Mouse (Mus musculus): ENCODE data around the gene Sept9. TPM values are rescaled to one million over a fixed set of nuclear protein-coding genes. Genes with fewer than 3 reads are reported as not detected.

Gene Sept9
- polyA plus RNA-seq, 1 experiment from 2014 or later = 149 TPM

DNA sequence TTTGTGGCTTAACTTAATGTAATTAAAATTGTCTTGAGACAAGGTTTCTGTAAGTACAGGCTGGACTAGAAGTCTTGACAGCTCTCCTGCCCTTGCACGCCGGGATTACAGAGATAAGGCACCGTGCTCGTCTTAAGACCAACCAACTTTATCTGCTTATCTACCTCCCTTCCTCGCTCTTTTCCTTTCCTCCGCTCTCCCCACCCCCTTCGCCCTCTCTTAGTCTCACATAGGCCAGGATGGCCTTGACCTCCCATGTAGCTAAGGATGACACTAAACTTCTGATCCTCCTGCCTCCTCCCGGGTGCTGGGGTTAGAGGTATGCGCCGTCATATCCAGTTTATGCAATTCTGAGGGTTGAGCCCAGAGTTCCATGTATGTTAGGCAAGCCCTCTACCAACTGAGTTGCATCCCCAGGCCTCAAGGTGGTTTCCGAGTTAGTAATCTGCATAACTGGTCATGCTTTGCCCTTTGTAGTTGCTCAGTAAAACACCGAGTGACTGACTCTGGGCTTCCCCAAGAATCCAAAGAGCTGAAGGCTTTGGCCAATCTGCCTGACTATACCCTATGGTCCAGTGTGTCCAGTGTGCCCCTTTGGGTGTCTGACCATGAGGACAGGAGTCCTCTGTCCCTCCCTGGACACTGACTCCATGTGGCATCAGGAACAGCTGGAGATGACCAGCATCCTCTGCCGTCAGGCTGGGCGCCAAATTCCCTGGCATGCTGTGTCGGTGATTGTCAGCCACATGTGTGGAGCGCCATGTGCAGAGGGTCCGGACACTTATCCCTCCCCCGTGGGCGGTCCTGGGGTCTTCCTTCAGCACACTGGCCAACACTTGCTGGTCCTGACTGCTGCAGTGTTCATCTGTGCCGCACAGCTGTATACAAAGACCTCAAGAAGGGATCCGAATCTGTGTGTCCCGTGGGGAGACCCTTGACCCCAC lies 50.8 kb downstream of the Sept9 start:
- Histone ChIP-seq H3K4me2 (no peak overlapping the region), H3K27ac (ENCODE audit: low read depth) (no peak overlapping the region), H3K27me3 (ENCODE audit: insufficient read depth, low read length) (no peaks in the 10 kb centered on the region), H3K4me1 (ENCODE audit: insufficient read depth) (peaks cover 27% of the 10 kb centered on the region), H3K9ac (no peak overlapping the region), H3K4me3 (ENCODE audit: low read depth, low read length) (no peak overlapping the region), H3K36me3 (ENCODE audit: insufficient read depth) (no peaks in the 10 kb centered on the region), H3K9me3 (ENCODE audit: low read depth, low read length) (no peaks in the 10 kb centered on the region)
- ATAC-seq (ENCODE audit: insufficient read depth) (no peak), DNase-seq (no peak)
- no peak for TF ChIP-seq CTCF (IDR thresholded peaks at IDR 0.05; ENCODE audit: low read depth)
- 75% methylated on average over 22 of the region's 22 CpGs for WGBS

DNA sequence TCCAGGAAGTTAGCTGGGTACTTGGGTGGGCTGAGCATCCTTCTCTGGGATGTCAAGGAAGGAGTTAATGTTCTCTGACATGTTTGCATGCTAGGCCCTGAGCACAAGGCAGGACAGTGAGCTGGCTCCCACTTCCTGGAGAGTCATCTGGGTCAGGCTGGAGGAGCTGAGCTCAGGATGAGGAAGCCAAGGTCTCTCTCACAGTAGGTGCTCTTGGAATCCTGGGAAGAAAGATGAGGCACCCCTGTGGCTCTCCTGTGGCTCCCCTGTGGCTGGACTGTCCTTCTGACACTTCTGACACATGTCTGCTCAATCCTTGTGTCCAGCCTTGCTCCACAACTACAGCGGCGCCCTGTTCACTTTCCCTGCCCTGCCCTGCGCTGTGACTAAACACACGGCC lies 52.3 kb downstream of the Sept9 start:
- DNase-seq (no peak), ATAC-seq (ENCODE audit: insufficient read depth) (no peak)
- Histone ChIP-seq H3K4me3 (ENCODE audit: low read depth, low read length) (no peak overlapping the region), H3K27ac (ENCODE audit: low read depth) (no peak overlapping the region), H3K36me3 (ENCODE audit: insufficient read depth) (no peaks in the 10 kb centered on the region), H3K9me3 (ENCODE audit: low read depth, low read length) (no peaks in the 10 kb centered on the region), H3K27me3 (ENCODE audit: insufficient read depth, low read length) (no peaks in the 10 kb centered on the region), H3K9ac (no peak overlapping the region), H3K4me1 (ENCODE audit: insufficient read depth) (peaks cover 27% of the 10 kb centered on the region), H3K4me2 (no peak overlapping the region)
- 67% methylated on average over 4 of the region's 4 CpGs for WGBS
- no peak for TF ChIP-seq CTCF (IDR thresholded peaks at IDR 0.05; ENCODE audit: low read depth)

DNA sequence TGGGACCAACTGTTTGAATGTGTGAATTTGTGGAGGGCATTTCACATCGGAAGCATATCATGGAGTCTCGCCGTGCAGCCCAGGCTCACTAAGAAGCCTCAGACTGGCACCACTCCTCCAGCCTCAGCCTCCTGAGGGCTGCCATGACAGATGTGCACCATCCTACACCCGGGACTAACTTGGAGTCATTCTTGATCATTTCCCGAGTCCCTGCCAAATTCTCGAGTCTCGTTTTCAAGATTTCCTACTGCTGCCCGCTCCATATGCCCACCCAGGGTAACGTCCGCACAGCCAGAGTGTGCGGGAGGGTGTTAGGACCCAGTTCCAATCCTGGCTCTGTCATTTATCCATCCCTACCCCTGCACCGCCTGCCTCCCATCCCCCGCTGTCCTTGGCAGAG lies 53.4 kb downstream of the Sept9 start:
- no peaks in the 10 kb centered on the region for H3K27me3 ChIP-seq (ENCODE audit: insufficient read depth, low read length)
- H3K9me3 ChIP-seq (ENCODE audit: low read depth, low read length) = no peaks in the 10 kb centered on the region
- TF ChIP-seq CTCF (IDR thresholded peaks at IDR 0.05; ENCODE audit: low read depth) = no peak
- H3K36me3 ChIP-seq (ENCODE audit: insufficient read depth) = no peaks in the 10 kb centered on the region
- WGBS = 80% methylated on average over 13 of the region's 13 CpGs
- no peak overlapping the region for H3K27ac ChIP-seq (ENCODE audit: low read depth)
- H3K4me2 ChIP-seq = no peak overlapping the region
- DNase-seq = no peak
- no peak overlapping the region for H3K9ac ChIP-seq
- ATAC-seq (ENCODE audit: insufficient read depth) = no peak
- H3K4me3 ChIP-seq (ENCODE audit: low read depth, low read length) = no peak overlapping the region
- H3K4me1 ChIP-seq (ENCODE audit: insufficient read depth) = peaks cover 27% of the 10 kb centered on the region

DNA sequence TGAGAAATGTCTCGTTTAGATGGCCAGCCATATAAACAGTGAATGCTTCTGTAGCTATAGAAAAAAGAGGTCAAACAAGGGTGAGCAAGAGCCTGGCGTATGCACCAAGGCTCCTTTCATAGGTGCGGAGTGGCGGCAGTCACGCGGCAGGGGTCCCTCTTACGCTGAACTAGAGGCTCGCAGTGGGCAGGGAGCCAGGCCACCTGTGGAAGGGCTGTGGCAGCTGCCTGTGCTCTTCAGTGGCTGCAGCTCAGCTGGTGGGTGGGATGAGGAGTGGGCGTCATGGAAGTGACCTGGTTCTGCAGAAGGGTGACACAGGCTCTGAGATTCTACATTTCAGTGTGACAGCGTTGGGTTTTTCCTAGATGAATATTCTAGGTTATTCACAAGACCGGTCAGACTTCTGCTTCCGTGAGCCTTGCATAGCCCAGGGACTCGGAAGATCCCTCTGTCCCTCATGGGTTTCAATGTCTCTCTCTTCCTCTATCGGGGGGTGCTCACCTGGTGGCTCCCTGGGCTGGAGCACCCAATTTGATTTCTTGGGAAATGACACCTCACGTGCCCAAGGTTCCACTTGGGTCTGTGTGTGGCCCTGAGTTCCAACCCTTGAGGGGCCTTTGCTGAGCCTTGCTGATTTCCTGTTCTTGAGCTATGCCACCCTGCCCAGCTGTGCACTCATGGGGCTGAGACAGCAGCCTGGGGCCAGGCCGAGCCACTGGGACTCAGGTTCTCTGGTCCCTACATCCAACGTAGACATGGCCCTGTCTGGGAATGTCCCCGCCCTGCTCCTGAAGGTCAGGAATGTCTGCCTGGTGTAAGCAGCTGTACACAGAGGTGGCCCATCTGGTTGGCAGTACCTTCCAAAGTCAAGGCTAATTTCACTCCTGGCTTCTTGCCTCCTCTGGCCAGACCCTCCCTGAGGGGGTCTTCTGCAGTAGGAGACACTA lies 55.0 kb downstream of the Sept9 start:
- no peaks in the 10 kb centered on the region for H3K9me3 ChIP-seq (ENCODE audit: low read depth, low read length)
- 0 out of 2 replicates have a peak overlapping the region, but pooled peaks have one; percentile 30 for H3K27ac ChIP-seq (ENCODE audit: low read depth)
- WGBS = 43% methylated on average over 18 of the region's 18 CpGs
- DNase-seq (peak; percentile 73), ATAC-seq (ENCODE audit: insufficient read depth) (peak; percentile 55; the same call in 1 of the 2 replicates)
- peak overlapping the region; percentile 7; the same call in 1 of the 2 replicates for H3K4me2 ChIP-seq
- TF ChIP-seq CTCF (IDR thresholded peaks at IDR 0.05; ENCODE audit: low read depth) = peak; percentile 22; the same call in 1 of the 2 replicates
- H3K36me3 ChIP-seq (ENCODE audit: insufficient read depth) = no peaks in the 10 kb centered on the region
- H3K27me3 ChIP-seq (ENCODE audit: insufficient read depth, low read length) = no peaks in the 10 kb centered on the region
- peaks cover 11% of the 10 kb centered on the region; the same call in 1 of the 2 replicates for H3K4me1 ChIP-seq (ENCODE audit: insufficient read depth)
- H3K4me3 ChIP-seq (ENCODE audit: low read depth, low read length) = no peak overlapping the region
- no peak overlapping the region for H3K9ac ChIP-seq

DNA sequence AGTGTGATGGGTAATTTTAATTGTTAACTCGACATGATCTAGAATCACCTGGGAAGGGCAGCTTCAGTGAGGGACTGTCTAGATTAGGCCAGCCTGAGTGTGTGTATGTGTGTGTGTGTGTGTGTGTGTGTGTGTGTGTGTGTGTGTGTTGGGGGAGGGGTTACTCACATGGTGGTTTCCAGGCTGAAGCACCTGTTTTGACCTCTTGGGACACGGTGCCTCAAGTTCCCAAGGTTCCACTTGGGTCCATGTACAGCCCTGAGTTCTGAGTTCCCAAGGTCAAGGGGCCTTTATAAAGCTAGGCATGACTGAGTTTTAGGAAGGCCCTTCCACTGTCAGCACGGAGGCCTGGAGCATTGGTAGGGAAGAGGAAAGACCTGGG lies 55.6 kb downstream of the Sept9 start:
- Histone ChIP-seq H3K27ac (ENCODE audit: low read depth) (no peak overlapping the region), H3K4me1 (ENCODE audit: insufficient read depth) (peaks cover 10% of the 10 kb centered on the region; the same call in 1 of the 2 replicates), H3K9me3 (ENCODE audit: low read depth, low read length) (no peaks in the 10 kb centered on the region), H3K9ac (no peak overlapping the region), H3K4me2 (no peak overlapping the region), H3K4me3 (ENCODE audit: low read depth, low read length) (no peak overlapping the region), H3K36me3 (ENCODE audit: insufficient read depth) (no peaks in the 10 kb centered on the region), H3K27me3 (ENCODE audit: insufficient read depth, low read length) (no peaks in the 10 kb centered on the region)
- DNase-seq = no peak
- WGBS = 76% methylated on average over 3 of the region's 3 CpGs
- ATAC-seq (ENCODE audit: insufficient read depth) = no peak
- TF ChIP-seq CTCF (IDR thresholded peaks at IDR 0.05; ENCODE audit: low read depth) = no peak

DNA sequence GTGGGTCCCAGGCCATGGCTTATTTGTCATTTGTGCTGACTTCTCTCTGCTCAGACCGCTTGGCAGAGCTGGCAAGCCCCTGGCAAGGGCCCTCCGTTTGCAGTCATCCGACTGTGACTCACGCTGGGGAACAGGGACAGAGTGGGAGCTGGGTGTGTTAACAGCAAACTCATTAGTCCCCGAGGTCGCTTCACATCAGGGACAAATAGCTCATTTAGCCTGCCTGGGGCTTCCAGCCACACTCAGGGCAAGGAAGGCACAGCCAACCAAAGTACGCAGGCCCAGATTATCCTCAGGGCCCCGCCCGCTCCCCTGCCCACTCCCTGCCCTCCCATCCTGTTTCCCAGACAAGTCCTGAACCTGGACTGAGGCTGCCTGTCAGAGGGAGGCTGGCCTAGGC lies 56.6 kb downstream of the Sept9 start:
- ATAC-seq (ENCODE audit: insufficient read depth) (no peak), DNase-seq (no peak)
- TF ChIP-seq CTCF (IDR thresholded peaks at IDR 0.05; ENCODE audit: low read depth) = no peak
- Histone ChIP-seq H3K9me3 (ENCODE audit: low read depth, low read length) (no peaks in the 10 kb centered on the region), H3K4me3 (ENCODE audit: low read depth, low read length) (no peak overlapping the region), H3K9ac (no peak overlapping the region), H3K27me3 (ENCODE audit: insufficient read depth, low read length) (no peaks in the 10 kb centered on the region), H3K27ac (ENCODE audit: low read depth) (no peak overlapping the region), H3K36me3 (ENCODE audit: insufficient read depth) (no peaks in the 10 kb centered on the region), H3K4me1 (ENCODE audit: insufficient read depth) (peaks cover 8% of the 10 kb centered on the region; the same call in 1 of the 2 replicates), H3K4me2 (no peak overlapping the region)
- 66% methylated on average over 9 of the region's 9 CpGs for WGBS
